Mouse (Mus musculus): ENCODE results near the gene Mtm1. TPM values are rescaled to one million over a fixed set of nuclear protein-coding genes. Genes with fewer than 3 reads are reported as not detected.
A peak's percentile ranks its signal among the peaks of the same experiment; 100 is the strongest.

Gene Mtm1
- total RNA-seq (2021): 1 to 10 TPM; 4.3 to 4.7 TPM
- long read RNA-seq, partial matches to known transcripts: 0 of 3 reads
- long read RNA-seq, other reads (novel, unspliced or antisense): 2 of 3 reads

DNA sequence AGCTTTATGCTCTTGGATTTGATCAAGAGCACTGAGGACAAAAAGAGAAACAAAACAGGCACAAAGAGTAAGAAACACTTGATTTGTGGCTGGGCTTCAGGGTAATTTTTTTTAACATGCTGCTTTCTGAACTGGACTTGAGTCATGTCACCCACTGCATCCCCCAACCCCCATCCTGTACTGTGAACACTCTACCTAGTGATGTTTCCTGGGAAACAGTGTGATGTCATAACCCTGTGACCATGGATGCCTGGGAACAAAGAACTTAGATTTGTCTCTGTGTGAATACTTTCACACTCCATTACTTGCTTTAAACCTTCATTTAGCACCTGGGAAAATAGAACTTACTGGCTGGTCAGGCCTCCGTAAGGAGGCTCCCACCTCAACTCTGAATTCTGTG, at the start of gene Mtm1:
Gene Mtm1 (plus strand): TSS at position 301 of the 400 bp plus-strand sequence.
- no peak for DNase-seq (ENCODE audit: low spot score in 2 of 2)

GRCm38 (mm10) chrX:71181526-71181925, 29.0 kb upstream of the Mtm1 start:
- no peak for DNase-seq (ENCODE audit: low spot score in 2 of 2)

GRCm38 (mm10) chrX:71183671-71184070, 26.9 kb upstream of the Mtm1 start:
- peak in 1 of 2 experiments; percentile 12 for DNase-seq (ENCODE audit: low spot score in 2 of 2)

GRCm38 (mm10) chrX:71186396-71186795, 24.2 kb upstream of the Mtm1 start:
- no peak for DNase-seq (ENCODE audit: low spot score in 2 of 2)

DNA sequence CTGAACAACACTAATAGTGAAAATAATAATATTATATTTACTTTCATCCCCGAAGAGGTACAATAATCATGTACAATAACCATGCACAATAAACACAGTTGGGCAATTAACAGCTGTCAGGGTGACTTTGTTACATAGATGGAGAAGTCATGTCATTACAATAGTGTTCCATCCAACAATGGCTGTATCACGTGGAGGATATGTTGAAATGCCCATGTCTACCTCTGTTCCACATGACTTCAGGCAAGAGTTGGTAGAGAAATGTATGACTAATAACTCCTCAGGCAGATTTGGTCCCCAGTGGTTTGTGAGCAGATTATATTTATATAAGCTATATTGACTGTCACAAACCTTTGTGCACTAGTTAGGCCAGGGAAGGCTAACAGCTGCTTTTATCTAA, 5.8 kb upstream of the Mtm1 start:
- DNase-seq (ENCODE audit: low spot score in 2 of 2): no peak

DNA sequence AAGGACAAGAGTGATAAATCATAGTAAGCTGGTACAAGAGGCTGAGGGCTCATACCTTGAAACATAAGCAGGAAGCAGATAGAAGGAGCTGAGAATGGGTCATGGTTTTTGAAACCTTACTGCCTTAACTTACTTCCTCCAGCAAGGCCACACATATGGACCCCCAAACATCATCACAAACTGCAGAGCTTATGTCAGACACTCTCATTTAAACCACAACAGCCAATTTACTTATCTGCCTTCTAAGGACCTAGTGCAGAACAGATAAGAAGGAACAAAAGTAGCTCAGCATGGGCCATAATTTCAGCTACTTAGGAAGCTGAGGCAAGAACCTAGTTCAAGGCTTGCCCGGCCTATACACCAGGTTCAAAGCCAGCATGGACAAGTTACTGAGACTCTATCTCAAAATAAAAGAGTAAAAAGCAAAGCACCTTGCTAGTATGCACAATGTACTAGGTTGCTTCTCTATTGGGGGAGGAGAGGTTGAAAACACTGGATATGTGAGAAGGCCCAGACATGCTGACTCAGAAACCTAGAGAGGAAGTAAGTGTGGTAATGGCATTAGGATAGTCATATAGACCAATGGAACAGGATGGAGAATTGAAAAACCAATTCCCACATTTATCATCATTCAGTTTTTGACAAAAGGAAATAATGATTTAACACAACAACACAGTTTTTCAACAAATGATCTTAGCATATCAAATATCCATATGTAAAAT, 4.6 kb upstream of the Mtm1 start:
- DNase-seq (ENCODE audit: low spot score in 2 of 2): no peak

GRCm38 (mm10) chrX:71206595-71206994, 4.0 kb upstream of the Mtm1 start:
- no peak for DNase-seq (ENCODE audit: low spot score in 2 of 2)

DNA sequence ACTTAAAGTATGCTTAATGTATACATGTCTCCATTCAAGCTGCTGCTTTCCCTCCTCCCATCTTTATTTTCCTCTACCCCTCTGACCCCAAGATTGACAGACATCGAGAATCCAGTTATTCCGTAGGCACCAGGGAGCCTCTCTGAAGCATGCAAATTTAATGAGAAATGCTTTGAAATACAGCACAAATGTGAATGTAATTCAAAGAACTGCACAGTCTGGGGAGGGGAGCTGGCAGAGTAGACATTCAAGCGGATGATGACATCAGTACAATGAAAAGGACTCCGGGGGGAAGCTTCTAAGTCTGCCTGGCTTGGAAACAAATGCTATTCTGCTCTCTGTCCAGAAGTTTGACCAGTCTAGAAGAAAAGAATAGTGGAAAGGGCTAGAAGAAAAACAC, 2.3 kb downstream of the Mtm1 start:
- no peak for DNase-seq (ENCODE audit: low spot score in 2 of 2)

GRCm38 (mm10) chrX:71214441-71215112, 4.0 kb downstream of the Mtm1 start:
- peak; percentile 54 to 66 for DNase-seq (ENCODE audit: low spot score in 2 of 2)

DNA sequence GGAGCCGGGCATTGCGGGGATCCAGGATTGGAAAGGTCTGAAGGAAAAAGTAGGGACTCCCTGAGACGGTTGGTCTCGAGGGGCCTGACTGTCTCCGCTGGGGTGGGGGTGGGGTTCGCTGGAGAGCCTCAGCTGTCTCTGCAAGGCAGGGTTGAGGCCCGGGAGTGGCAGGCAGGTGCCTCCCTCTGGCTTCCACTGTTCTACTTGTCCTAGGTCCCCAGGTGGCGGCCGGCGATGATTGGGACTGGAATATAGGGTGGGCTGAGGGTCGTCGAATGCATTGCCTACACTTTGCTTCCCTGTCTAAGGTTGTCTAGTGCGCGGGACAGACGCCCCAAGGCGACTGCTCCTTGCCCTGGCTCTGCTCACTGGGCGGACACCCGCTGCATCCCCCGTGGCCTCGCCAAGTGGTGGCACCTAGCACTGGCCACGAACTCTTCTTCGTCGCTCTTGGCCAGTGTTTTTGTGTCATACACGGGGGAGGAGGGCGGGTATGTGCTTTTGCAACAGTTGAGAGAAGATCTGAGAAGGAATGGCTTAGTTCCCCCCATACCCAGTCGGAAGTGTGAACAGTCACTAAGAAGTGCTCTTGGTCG, 4.6 kb downstream of the Mtm1 start:
- peak in 1 of 2 experiments; percentile 3 for DNase-seq (ENCODE audit: low spot score in 2 of 2)

- no peak for DNase-seq (ENCODE audit: low spot score in 2 of 2)
These were observed 6.3 kb downstream of the Mtm1 start for GRCm38 (mm10) chrX:71216879-71217278.

- no peak for DNase-seq (ENCODE audit: low spot score in 2 of 2)
These were observed 8.3 kb downstream of the Mtm1 start for GRCm38 (mm10) chrX:71218853-71219252.

GRCm38 (mm10) chrX:71220896-71221295, 10.3 kb downstream of the Mtm1 start:
- DNase-seq (ENCODE audit: low spot score in 2 of 2): no peak

DNA sequence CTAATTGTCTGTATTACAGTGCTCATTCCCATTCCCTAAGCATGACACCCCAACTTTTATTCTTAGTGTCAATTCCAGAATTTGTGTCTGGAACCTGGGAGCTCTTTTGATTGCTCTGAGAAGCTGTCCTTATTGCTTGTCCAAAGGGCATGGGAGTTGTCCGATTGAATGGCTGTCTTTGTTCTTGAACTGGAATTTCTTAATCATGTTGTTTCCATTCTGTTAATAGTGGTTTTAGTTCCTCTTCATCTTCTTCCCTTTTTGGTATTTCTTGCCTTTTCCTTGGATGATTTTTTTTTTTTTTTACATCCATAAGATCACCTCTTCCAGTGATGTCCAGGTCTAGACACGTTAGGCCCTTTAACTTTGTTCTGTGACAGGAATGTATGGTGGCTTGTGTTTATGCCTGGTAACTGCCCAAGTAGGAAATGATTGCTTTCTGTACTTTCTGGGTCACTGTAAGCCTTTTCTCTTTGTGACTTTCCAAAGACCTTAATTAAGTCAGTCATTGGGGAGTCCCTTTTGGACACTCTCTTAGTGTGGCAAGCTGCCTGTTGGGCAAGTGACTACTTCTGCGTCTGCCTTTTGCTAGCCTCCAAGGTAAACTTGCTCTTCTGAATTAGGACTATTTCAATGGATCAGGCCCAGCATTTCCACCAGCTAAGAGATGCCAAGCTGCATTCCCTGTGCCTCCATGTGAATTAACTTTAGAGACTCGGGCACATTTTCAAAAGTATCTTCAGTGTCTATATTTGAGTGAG, 12.3 kb downstream of the Mtm1 start:
- DNase-seq (ENCODE audit: low spot score in 2 of 2): no peak

GRCm38 (mm10) chrX:71226881-71227280, 16.3 kb downstream of the Mtm1 start:
- DNase-seq (ENCODE audit: low spot score in 2 of 2): no peak

DNA sequence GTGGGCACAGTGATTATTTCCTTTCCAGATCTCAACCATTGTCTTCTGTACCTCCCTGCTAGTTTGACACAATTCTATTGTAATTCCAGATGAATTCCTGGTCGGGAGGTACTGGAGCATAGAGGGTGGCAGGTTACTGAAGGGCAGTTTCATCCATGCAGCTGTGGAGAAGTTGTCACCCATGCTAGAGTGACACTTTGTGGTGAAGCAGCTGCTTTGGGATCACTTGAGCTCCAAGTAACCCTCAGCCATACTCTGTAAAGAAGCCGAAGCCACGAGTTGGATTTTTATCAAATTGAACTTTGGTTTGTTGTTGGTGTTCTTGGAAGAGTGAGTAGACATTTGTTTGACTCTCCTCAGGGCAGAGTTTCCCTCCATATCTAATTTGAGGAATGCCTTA, 17.6 kb downstream of the Mtm1 start:
- no peak for DNase-seq (ENCODE audit: low spot score in 2 of 2)

DNA sequence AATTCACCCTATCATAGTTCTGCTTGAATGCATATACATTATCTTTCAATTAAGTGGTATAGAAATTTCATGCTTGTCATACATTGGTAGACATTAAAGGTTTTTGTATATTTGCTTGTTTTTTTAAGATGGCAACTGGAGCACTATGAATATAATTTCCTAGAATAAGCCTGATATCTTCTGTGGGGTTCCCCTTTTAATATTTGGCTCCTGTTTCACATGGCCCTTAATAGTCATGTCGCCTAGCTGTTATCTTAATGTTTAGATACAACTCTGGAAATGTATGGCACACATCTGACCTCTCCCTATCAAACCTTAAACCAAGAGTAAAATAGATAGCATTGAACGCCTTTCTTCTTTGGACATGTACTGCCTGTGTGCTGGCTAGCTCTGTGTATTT, 20.3 kb downstream of the Mtm1 start:
- DNase-seq (ENCODE audit: low spot score in 2 of 2): no peak

DNA sequence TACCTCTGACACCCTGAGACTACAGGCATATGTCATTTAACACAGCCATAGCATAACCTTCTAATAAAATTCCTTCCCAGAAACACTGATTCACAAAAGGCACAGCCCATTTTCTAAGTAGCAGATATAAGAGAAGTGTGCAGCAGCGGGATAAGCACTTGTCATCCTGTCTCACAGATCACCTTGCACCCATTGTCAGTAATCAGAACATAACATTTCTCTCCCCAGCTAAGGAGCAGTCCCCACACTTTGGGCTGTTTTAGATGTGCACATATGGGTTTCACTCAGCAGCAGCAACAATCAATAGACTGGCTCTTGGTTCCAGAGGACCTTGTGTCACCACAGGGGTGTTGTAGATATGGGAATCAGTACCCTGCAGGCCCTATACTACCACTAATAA, 45.9 kb downstream of the Mtm1 start:
- no peak for DNase-seq (ENCODE audit: low spot score in 2 of 2)

GRCm38 (mm10) chrX:71260857-71261256, 50.3 kb downstream of the Mtm1 start:
- no peak for DNase-seq (ENCODE audit: low spot score in 2 of 2)

DNA sequence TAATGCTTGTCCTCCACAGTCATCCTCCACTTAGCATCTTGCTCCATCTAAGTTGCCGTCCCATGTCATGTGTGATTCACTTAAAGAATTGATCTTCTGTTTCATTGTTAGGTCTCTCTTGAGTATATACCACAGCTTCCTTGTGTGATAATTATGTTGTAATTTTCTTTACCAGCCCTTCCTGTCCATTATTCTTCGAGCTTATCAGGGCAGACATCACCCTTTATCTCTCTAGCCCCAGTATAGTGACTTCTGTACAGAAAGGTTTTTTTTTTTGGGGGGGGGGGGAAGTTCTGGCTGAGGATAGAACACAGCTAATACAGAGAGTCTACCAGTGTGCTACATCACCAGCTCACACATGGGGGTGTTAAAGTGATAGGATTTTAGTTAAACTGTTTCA, 53.7 kb downstream of the Mtm1 start:
- DNase-seq (ENCODE audit: low spot score in 2 of 2): no peak

GRCm38 (mm10) chrX:71268972-71269371, 58.4 kb downstream of the Mtm1 start:
- peak in 1 of 2 experiments; percentile 5 for DNase-seq (ENCODE audit: low spot score in 2 of 2)

DNA sequence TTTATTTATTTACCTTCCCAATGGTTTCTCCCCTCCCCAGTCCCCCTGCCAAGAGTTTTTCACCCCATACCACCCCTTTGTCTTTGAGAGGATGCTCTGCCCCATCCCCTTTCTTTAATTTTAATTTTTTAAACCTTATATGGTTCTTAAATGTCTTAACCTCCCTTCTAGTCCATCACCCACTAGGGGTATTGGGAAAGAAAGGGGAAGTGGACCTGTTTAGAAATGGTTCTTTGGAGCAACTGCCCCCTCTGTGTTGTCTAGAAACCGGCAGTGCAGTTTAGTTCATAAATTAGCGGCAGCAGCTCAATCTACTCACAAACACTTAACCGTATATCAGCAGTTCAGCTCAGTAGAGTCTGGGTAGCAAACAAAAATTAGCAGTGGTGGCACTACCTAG, 63.6 kb downstream of the Mtm1 start:
- DNase-seq (ENCODE audit: low spot score in 2 of 2): no peak

Measured in layer of hippocampus, postnatal 10 days (tissue).